Mouse (Mus musculus) embryonic facial prominence, embryonic 14.5 days (tissue): ENCODE data around the gene Tbl1xr1. TPM values are rescaled to one million over a fixed set of nuclear protein-coding genes. Genes with fewer than 3 reads are reported as not detected.

Source experiments
- ATAC-seq: fragments of 200-750 bp; cut with Nextera tagmentation; 2 replicates; pipeline ENCODE4 v1.8.0; 2017; ENCODE audit warnings: low read depth, moderate number of reproducible peaks, moderate TSS enrichment
- DNase-seq: peaks from one replicate; pipeline ENCODE4 v3.0.0-alpha.2; 2015; ENCODE audit warnings: low spot score
- H3K27ac ChIP-seq: fragments of 300-500 bp; sonication (generic); replicated peaks from 2 replicates; pipeline ENCODE4 v1.5.1; 2014; ENCODE audit warnings: low read depth, mild to moderate bottlenecking, low read length, moderate library complexity
- H3K27me3 ChIP-seq: fragments of 300-500 bp; sonication (generic); replicated peaks from 2 replicates; pipeline ENCODE4 v1.6.1; 2014; ENCODE audit warnings: low read length; ENCODE audit not compliant: control insufficient read depth, insufficient read depth
- H3K36me3 ChIP-seq: fragments of 300-500 bp; sonication (generic); 2 replicates; pipeline ENCODE4 v1.6.1; 2014; ENCODE audit warnings: low read length, mixed read lengths; ENCODE audit not compliant: control insufficient read depth, insufficient read depth
- H3K4me1 ChIP-seq: fragments of 300-500 bp; sonication (generic); 2 replicates; pipeline ENCODE4 v1.6.1; 2014; ENCODE audit warnings: antibody characterized with exemption, low read length; ENCODE audit not compliant: control insufficient read depth, insufficient read depth
- H3K4me2 ChIP-seq: fragments of 300-500 bp; sonication (generic); 2 replicates; pipeline ENCODE4 v1.6.1; 2014; ENCODE audit warnings: low read depth, mild to moderate bottlenecking, low read length, moderate library complexity, mixed read lengths
- H3K4me3 ChIP-seq: fragments of 300-500 bp; sonication (generic); 2 replicates; pipeline ENCODE4 v1.5.1; 2014; ENCODE audit warnings: low read depth, mild to moderate bottlenecking, low read length
- H3K9ac ChIP-seq: fragments of 300-500 bp; sonication (generic); 2 replicates; pipeline ENCODE4 v1.6.1; 2014; ENCODE audit warnings: low read depth, mild to moderate bottlenecking, low read length, moderate library complexity, mixed read lengths
- H3K9me3 ChIP-seq: fragments of 300-500 bp; sonication (generic); 2 replicates; pipeline ENCODE4 v1.6.1; 2016; ENCODE audit warnings: low read length; ENCODE audit not compliant: control insufficient read depth
- WGBS: fragments of 180-500 bp; shearing (Covaris S2); extraction: QIAGEN DNeasy Blood & Tissue Kit; methylation state at CpG from one replicate; pipeline ENCODE4 v1.1.7; 2014; 5-methylcytosine and 5-hydroxymethylcytosine counted together
- polyA plus RNA-seq: library from polyadenylated mRNA; unstranded; fragments of >200 nt; fragmentation: Nextera tagmentation; extraction: Ambion mirVana; gene quantifications from 2 replicates; pipeline ENCODE4 v1.2.1, GENCODE M21; 2014

Gene Tbl1xr1
- polyA plus RNA-seq, 1 experiment from 2014 or later, result 20.8 TPM

GRCm38 (mm10) chr3:22142846-22143641, 66.6 kb downstream of the Tbl1xr1 start:
- Histone ChIP-seq H3K4me3 (no peak overlapping the region), H3K9me3 (no peaks in the 10 kb centered on the region), H3K27ac (no peak overlapping the region), H3K4me2 (no peak overlapping the region), H3K9ac (no peak overlapping the region), H3K27me3 (no peaks in the 10 kb centered on the region), H3K4me1 (0 out of 2 replicates have a peak, but pooled peaks cover 3% of the 10 kb centered on the region), H3K36me3 (no peaks in the 10 kb centered on the region)
- WGBS, result 73% methylated on average over 5 of the region's 5 CpGs
- no peak for ATAC-seq
- no peak for DNase-seq

- no peak overlapping the region for H3K4me3 ChIP-seq
- WGBS, result 90% methylated on average over 2 of the region's 2 CpGs
- H3K4me1 ChIP-seq, result 0 out of 2 replicates have a peak, but pooled peaks cover 3% of the 10 kb centered on the region
- no peaks in the 10 kb centered on the region for H3K27me3 ChIP-seq
- no peaks in the 10 kb centered on the region for H3K9me3 ChIP-seq
- no peaks in the 10 kb centered on the region for H3K36me3 ChIP-seq
- H3K9ac ChIP-seq, result no peak overlapping the region
- H3K27ac ChIP-seq, result no peak overlapping the region
- no peak for DNase-seq
- H3K4me2 ChIP-seq, result no peak overlapping the region
- ATAC-seq, result no peak
Measured at GRCm38 (mm10) chr3:22144255-22144654, 67.8 kb downstream of the Tbl1xr1 start.

- ATAC-seq (no peak), DNase-seq (no peak)
- H3K36me3 ChIP-seq, result 0 out of 2 replicates have a peak, but pooled peaks cover 6% of the 10 kb centered on the region
- H3K4me3 ChIP-seq, result no peak overlapping the region
- H3K9me3 ChIP-seq, result no peaks in the 10 kb centered on the region
- no peak overlapping the region for H3K27ac ChIP-seq
- H3K27me3 ChIP-seq, result no peaks in the 10 kb centered on the region
- H3K4me2 ChIP-seq, result no peak overlapping the region
- no peak overlapping the region for H3K9ac ChIP-seq
- no peaks in the 10 kb centered on the region for H3K4me1 ChIP-seq
- WGBS, result 70% methylated on average over 1 of the region's 1 CpGs
Measured at GRCm38 (mm10) chr3:22147433-22147927, 71.0 kb downstream of the Tbl1xr1 start.

DNA sequence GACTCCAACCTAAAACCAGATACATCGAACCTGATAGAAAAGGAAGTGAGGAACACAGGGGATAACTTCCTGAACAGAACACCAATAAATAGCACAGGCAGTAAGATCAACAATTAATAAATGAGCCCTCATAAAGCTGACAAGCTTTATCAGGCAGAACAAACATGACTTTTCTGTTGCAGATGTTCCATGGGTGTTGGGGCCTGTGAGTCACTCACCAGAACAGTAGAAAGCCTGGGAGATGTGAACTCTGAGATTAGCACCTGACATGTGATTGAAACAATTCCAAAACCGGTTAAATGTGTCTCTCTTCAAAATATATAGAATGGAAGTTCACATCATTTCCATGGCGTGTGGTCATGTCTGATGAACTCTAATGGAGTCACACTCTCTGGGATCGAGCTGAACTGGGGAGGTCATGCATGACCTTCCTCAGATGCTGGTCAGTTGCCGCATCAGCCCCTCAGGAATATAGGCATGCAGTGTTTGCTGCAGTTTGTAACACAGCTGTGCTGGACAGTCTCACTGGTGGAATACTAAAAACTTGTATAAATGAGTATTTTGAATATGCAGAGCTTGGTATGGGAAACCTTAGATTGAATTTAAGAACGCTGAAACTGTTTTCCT, 72.0 kb downstream of the Tbl1xr1 start:
- Histone ChIP-seq H3K4me1 (no peaks in the 10 kb centered on the region), H3K36me3 (0 out of 2 replicates have a peak, but pooled peaks cover 6% of the 10 kb centered on the region), H3K9me3 (no peaks in the 10 kb centered on the region), H3K9ac (no peak overlapping the region), H3K4me2 (no peak overlapping the region), H3K4me3 (no peak overlapping the region), H3K27me3 (no peaks in the 10 kb centered on the region), H3K27ac (no peak overlapping the region)
- DNase-seq, result no peak
- WGBS, result 86% methylated on average over 6 of the region's 6 CpGs
- ATAC-seq, result no peak

- Histone ChIP-seq H3K27ac (no peak overlapping the region), H3K9ac (no peak overlapping the region), H3K9me3 (no peaks in the 10 kb centered on the region), H3K4me3 (no peak overlapping the region), H3K4me2 (no peak overlapping the region), H3K4me1 (no peaks in the 10 kb centered on the region), H3K36me3 (0 out of 2 replicates have a peak, but pooled peaks cover 6% of the 10 kb centered on the region), H3K27me3 (no peaks in the 10 kb centered on the region)
- no peak for ATAC-seq
- WGBS, result 85% methylated on average over 5 of the region's 5 CpGs
- DNase-seq, result no peak
Measured at GRCm38 (mm10) chr3:22150872-22151530, 74.5 kb downstream of the Tbl1xr1 start.

DNA sequence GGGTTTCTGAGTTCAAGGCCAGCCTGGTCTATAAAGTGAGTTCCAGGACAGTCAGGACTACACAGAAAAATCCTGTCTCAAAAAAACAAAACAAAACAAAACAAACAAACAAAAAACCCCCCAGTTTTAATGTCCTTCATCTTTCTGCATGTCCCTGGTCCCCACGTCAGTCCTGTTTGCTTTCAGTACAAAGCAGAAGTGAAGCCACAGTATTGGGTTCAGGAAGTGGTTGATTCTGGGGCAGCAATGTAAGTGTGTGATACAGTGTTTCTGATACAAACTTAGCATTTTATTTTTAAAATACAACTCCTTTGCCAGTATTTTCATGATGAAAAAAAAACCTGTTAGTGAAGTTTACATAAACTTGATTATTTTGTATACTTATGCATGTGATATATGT, 76.3 kb downstream of the Tbl1xr1 start:
- ATAC-seq, result no peak

DNA sequence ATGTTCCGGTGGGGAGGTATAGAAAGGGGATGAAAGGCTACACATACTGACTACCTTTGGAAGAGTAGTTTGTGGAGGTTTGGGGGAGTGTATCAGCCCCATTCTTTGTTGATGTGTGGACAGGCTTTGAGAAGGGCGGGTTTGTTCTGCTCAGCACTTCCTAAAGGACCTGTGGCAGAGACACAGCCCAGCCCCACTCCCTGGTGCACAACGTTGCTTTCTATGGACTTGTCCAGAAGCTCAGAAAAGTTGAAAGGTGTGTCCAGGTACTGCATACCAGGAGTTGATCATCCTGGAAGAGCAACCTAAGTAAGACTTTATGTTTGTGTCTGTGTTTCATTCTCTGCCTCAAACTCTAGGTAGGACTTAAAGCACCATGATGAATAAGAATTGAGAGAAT, 78.1 kb downstream of the Tbl1xr1 start:
- DNase-seq, result no peak
- H3K4me2 ChIP-seq, result no peak overlapping the region
- no peaks in the 10 kb centered on the region for H3K27me3 ChIP-seq
- no peak overlapping the region for H3K4me3 ChIP-seq
- H3K9me3 ChIP-seq, result peaks cover 24% of the 10 kb centered on the region
- 90% methylated on average over 3 of the region's 3 CpGs for WGBS
- no peaks in the 10 kb centered on the region for H3K4me1 ChIP-seq
- no peak overlapping the region for H3K27ac ChIP-seq
- H3K36me3 ChIP-seq, result 0 out of 2 replicates have a peak, but pooled peaks cover 6% of the 10 kb centered on the region
- no peak overlapping the region for H3K9ac ChIP-seq
- no peak for ATAC-seq

More for the DNA sequence above, 76.3 kb downstream of the Tbl1xr1 start:
- 85% methylated on average over 1 of the region's 1 CpGs for WGBS
- H3K27me3 ChIP-seq, result no peaks in the 10 kb centered on the region
- H3K36me3 ChIP-seq, result 0 out of 2 replicates have a peak, but pooled peaks cover 6% of the 10 kb centered on the region
- DNase-seq, result no peak
- H3K9ac ChIP-seq, result no peak overlapping the region
- H3K27ac ChIP-seq, result no peak overlapping the region
- no peaks in the 10 kb centered on the region for H3K4me1 ChIP-seq
- peaks cover 14% of the 10 kb centered on the region for H3K9me3 ChIP-seq
- H3K4me2 ChIP-seq, result no peak overlapping the region
- H3K4me3 ChIP-seq, result no peak overlapping the region

GRCm38 (mm10) chr3:22156397-22156796, 79.9 kb downstream of the Tbl1xr1 start:
- Histone ChIP-seq H3K4me3 (no peak overlapping the region), H3K27ac (no peak overlapping the region), H3K9me3 (peaks cover 26% of the 10 kb centered on the region), H3K4me1 (no peaks in the 10 kb centered on the region), H3K9ac (no peak overlapping the region), H3K4me2 (no peak overlapping the region), H3K27me3 (no peaks in the 10 kb centered on the region), H3K36me3 (no peaks in the 10 kb centered on the region)
- WGBS, result 74% methylated on average over 2 of the region's 2 CpGs
- ATAC-seq (no peak), DNase-seq (no peak)
